Comparison of ENCODE assay signal across 9 mouse cellular contexts in the genomic region with DNA sequence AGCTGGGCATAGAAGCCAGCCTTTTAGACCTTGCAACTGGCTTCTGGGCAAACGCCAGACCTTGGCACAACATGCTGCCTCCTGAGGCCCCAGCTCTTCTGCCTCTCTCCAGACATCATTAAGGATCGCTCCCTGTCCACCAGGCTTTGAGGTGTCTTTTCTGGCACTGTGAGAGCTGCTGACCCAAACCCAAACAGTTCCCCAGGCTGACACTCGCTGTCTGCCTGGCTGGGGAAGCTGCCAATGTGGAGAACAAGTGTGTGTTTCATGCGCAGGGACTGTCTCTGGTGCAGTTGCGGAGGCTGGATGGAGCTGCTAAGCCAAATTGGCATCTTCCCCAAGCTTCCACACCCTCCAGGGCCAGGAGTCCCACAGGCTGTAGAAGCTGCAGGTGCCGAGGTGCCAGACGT. TPM values are rescaled to one million over a fixed set of nuclear protein-coding genes. Genes with fewer than 3 reads are reported as not detected.
A peak's percentile ranks its signal among the peaks of the same experiment; 100 is the strongest.
DNase-seq lines count a peak whose midpoint lies in the region.
"Had no signal": no experiment of that assay in that cellular context is flagged by ENCODE, and none has a peak within 500 bp of the region (broad histone marks: within the 10 kb centered on the region; RNA-seq: fewer than 3 reads in every experiment).

No protein-coding gene starts in this region.

- intact Hi-C loops in left cerebral cortex, postnatal 25 days (cut with DNase I), result no loop called here

- DNase-seq in gastrocnemius, postnatal 10 days, result peak; percentile 40
- DNase-seq in gastrocnemius, postnatal 4 days (ENCODE audit: low spot score in 2 of 2), result no peak
- DNase-seq in adrenal gland, postnatal 36 days, result peak; percentile 19 to 38
- peak; percentile 71 to 74 for DNase-seq in cerebellum, postnatal 25 days
- DNase-seq in left cerebral cortex, postnatal 25 days (ENCODE audit: low spot score in 2 of 2), result peak; percentile 66 to 92
- no peak for DNase-seq in urinary bladder, postnatal 25 days (ENCODE audit: low spot score)
- no peak for DNase-seq in spleen, postnatal 36 days (ENCODE audit: low spot score in 2 of 2)
- DNase-seq in heart, adult 18-20 months, result no peak

RNA-seq across cellular contexts. Expression of a gene that starts 25.1 kb away (rescaled TPM):
- 1 to 10 TPM; 5.2 to 7.8 TPM for total RNA-seq in gastrocnemius, postnatal 10 days (2021)
- 1 to 10 TPM; 8.9 to 9.8 TPM for total RNA-seq in gastrocnemius, postnatal 4 days (2021)
- 1 to 10 TPM; 7.8 to 9.2 TPM for total RNA-seq in adrenal gland, postnatal 36 days (2021)
- total RNA-seq in left cerebral cortex, postnatal 25 days (2021), result 10 to 100 TPM in 1 of 2 experiments, 1 to 10 TPM in 1; 9.1 to 11.7 TPM
- total RNA-seq in heart, adult 18-20 months (2021), result 1 to 10 TPM; 7.1 TPM

RNA-seq across cellular contexts. Expression of a gene that starts 58.0 kb away (rescaled TPM):
- under 1 TPM; 0.14 to 0.23 TPM for total RNA-seq in gastrocnemius, postnatal 10 days (2021)
- total RNA-seq in gastrocnemius, postnatal 4 days (2021), result under 1 TPM; 0.20 to 0.36 TPM
- 100 to 1,000 TPM; 276 to 331 TPM for total RNA-seq in adrenal gland, postnatal 36 days (2021)
- under 1 TPM; 0.62 to 0.89 TPM for total RNA-seq in left cerebral cortex, postnatal 25 days (2021)
- total RNA-seq in heart, adult 18-20 months (2021), result 1 to 10 TPM; 1.6 to 1.7 TPM
- total RNA-seq: common myeloid progenitor, adult 5-6 weeks had no signal

Comparison
In these comparisons a context has a peak if more than half of its experiments do, and no peak if none do; other contexts are left out.
1. DNase-seq: peak in gastrocnemius, postnatal 10 days (single experiment), adrenal gland, postnatal 36 days (2 of 2), cerebellum, postnatal 25 days (2 of 2) and left cerebral cortex, postnatal 25 days (2 of 2); none in gastrocnemius, postnatal 4 days (0 of 2), urinary bladder, postnatal 25 days (single experiment), spleen, postnatal 36 days (0 of 2) and heart, adult 18-20 months (0 of 2).
2. RNA of a gene that starts 58.0 kb away (total RNA-seq): 276 to 331 TPM in adrenal gland, postnatal 36 days; 1.6 to 1.7 TPM in heart, adult 18-20 months, 0.62 to 0.89 TPM in left cerebral cortex, postnatal 25 days, 0.20 to 0.36 TPM in gastrocnemius, postnatal 4 days and 0.14 to 0.23 TPM in gastrocnemius, postnatal 10 days; every median in the first group is over 100 times any median in the second.